Mouse (Mus musculus): ENCODE measurements around the gene Smim24.

Gene Smim24

DNA sequence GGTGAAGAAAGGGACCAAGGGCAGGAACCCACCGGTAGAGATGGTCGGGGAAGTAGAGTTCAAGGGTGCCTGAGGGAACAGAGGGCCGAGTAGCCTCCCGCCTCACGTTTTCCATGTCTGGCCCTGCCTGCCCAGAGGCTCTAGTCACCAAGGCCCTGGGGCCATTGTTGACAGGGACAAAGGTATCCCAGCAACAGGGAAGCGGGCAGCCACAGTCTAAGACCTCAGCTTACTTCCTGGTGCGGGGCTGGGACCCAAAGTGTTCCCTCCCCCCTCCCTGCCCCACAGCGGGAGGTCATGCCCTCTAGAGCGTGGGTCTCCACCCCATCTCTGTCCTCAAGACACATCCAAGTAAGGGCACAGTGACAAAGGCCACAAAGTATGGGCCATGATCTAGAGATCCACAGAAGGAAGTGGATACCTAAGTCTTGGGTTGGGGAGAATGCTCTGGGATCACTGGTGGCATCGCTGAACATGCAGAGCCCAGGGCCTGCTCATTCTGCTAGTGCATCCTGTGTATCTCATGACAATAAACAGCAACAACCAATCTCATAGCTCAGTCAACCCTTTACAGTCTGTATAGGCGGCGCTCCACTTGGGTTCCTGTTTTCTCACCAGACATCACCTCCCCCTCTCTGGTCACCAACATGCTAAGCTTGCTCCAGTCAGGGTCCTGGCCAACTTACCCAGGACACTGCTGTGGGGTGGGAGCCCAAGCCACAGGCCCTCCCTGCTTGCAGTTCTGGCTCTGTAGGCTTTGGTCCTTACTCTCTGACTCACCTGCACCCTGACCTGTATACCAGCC is 27.0 kb upstream of the Smim24 start, which contains the start of gene 4930404N11Rik:
Gene 4930404N11Rik (minus strand): TSS at position 145 of the 805 bp plus-strand sequence.
- DNase-seq = peak; percentile 72

DNA sequence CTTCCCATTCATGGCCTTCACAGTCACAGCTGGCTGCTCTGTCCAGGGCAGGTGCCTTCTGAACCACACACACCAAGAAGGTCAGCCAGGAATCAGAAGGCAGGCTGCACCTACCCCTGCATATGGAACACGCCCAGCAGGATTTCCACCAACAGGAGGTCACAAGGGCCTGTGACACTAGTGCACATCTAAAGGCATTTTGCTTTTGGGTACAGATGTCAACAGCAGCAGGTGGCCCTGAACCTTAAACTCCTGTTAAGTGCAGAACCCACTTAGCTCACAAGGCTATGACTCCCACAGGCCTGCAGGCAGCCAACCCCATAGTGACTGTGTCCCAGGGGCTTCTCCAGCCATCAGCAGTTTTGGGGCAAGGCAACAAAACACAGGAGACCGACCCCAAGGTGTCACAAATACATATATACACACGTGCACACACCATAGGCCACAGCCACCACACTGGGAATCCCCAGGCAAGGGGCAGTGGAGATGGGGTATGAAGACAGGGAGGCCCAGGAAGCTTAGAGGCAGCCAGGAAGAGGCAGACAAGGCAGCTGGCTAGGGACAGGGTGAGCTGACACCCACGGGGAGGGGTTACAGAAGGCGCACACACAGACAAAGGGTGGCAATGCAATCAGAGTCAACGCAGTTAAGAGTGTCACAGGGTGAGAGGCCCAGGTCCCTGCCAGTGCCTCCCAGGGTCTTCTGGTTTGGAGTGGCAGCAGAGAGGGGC is 26.2 kb upstream of the Smim24 start:
- no peak for DNase-seq

DNA sequence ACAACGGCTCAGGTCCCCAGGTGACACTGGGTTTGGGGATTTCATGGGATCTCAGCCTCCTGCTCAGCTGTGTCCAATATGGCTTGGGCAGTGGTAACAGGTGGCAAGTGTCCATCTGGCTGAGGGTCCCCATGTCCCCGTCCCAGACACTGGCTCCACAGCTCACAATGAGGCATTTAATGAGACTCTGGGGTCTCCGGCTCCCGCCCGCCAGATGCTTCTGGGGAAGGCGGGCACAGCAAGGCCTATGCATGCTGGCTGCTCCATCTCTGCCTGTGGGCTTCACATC is 25.7 kb upstream of the Smim24 start:
- DNase-seq = no peak

DNA sequence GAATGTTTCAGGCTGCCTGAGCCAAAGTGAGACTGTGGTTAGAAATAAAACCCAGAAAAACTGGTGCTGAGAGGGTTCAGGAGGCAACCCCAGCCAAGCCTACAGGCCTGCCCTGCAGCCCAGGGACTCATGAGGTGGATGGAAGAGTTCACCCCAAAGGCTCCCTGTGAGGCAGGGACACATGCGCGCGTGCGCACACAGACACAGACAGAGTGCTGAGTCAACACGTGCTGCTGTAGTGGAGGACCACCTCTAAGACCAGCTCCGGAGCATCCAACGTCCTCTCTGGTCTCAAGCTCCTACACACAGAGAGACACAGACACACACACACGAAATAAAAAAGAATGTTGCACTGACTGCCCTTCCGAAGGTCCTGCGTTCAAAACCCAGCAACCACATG is 17.5 kb upstream of the Smim24 start:
- DNase-seq = no peak

DNA sequence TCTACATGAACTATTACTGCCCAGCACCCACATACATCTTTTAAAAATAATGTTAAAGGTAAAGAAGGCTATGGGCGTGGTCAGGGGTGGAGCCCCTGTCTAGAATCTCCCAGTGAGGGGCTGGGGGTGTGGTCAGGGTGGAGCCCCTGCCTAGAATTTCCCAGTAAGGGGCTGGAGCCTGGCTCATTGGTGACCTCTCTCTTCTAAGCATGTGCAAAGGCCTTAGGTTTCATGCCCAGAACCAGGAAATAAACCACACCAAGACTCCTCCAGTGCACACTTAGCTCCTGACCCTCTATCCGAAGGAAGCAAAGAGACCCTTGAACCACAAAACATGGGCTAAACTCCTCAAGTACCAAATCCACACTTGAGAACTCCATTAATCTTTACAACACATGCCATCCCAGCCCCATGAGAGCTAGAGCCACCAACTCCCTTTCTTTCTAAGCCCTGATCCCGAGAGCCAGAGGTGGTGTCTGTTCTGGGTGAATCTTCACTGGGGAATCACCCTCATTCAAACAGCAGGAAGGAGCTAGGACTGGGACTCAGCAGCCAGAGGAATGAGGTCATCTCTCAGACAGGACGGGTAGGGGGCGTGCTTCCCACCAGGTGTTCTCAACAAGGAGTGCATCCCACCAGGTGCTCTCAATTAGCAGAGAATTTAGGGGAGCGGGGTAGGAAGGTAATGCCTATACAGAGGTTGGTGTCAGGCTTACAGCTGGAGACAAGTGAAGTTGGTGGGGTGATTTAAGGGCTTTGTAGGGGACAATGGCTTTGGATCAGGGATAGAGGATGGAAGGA is 16.1 kb upstream of the Smim24 start:
- DNase-seq = no peak

DNA sequence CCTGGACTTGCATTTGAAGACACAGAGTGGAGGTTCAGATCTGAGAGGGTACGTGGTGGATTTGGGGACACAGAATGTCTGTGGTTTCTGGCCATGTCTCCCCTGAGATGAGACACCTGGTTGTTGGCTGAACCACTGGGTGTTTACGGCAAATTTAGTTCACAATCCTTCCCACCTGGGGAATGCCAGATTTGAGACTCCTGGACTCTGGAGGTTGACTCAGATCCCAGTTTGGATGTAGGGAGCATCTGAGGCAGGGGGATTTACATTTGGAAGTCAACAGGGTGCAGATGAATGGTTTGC is 15.5 kb upstream of the Smim24 start:
- no peak for DNase-seq

DNA sequence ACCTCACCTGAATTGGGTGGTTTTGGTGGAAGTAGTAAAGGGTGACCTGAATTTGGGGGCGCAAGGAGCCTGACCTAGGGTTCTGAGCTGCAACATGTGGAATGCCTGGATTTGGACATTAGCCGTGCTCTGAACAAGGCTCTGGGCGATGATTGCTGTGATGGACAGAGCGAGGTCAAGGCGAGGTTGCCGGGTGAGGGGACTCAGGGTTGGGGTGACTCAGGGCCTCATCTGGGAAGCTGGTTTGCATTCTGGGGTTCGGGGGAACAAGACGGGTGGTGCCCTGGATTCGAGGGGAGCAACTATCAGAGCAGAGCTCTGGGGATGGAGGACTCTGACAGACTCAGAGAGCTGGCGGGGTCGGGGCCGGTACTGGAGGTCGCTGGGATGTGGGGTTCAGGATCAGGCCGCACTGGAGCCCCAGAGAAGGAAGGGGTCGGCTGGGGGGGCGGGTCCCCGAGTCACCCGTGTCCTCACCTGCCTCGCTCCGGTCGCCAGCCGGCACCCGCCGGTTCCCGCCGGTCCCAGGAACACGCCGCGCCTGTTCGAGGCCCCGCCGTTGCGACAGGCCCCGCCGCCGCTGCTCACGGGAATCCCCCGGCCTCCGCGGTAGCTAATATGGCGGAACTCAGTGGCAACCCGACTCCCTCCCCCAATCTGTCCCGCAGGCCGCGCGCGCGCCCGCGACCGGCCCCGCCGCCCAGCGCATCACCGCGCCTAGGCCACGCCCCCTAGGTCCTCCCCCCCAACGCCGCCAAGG is 14.9 kb upstream of the Smim24 start, which contains the start of gene Fzr1:
Gene Fzr1 (minus strand): TSS at position 724 of the 760 bp plus-strand sequence.
- no peak for DNase-seq

DNA sequence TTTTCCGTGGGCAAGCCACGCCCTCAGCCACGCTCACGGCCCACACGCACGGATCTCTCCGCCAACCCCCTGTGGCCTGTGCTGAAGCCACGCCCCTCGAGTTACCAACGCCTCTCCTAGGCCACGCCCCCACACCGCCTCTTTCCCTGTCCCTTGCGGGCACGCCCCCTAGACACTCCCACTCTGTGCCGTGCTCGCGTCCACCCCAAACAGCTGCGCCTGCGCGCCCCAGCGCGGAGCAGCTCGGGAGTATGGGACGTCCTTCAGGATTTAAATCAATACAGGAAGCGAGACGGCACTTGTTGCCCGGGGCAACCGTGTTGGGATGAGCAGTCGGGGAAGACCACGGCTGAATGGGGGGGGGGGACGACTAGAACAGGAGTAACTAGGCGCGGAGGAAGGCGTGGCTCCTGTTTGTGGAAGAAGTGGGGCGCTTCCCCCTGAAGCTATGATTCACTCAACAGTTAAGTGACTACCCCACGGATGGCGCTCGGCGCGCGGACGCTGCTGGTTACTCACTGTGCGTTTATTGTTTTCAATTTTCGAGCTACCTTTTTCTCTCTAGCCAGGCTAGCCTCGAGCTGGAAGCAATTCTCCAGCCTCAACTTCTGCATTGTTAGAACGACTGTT is 14.2 kb upstream of the Smim24 start:
- DNase-seq = peak; percentile 100

DNA sequence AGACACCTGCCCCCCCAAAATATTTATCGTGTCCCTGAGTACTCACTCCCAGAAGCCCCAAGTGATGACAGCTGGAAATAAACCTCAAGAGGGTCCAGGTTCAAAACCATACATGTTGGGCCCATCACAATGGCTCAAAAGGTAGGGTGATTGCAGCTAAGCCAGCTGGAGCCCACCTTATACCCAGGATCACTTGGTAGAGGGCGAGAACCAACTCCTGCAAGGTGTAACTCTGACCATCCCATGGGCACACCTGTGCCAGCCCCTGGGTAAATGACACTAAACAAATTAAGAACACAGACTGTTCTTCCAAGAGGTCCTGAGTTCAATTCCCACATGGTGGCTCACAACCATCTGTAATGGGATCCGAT is 13.7 kb upstream of the Smim24 start:
- DNase-seq = no peak

DNA sequence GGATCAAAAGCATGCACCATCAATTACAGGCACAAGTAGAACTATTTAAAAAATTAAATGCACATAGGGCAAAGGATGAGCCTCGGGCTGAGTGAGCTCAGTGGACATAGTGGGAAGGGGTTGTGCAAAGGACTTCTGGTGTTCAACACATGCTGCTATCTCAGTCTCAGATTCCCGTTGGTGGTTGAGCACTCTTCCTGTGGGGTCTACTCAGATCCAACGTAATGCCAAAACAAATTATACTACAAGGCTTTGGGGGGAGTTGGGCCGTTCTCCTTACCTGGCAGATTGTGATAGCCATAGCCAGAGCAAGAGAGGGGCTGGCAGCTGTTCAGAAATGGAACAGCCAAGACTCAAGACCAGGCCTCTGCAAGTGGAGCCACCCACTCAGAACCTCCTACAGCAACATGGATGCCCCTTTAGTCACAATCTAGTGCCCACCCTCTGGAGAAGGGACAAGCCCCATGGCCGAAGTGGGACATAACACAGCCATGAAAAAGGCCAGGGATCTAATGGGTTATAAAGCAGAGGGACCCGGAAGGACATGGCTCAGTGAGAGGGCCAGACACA is 13.0 kb upstream of the Smim24 start:
- DNase-seq = no peak

DNA sequence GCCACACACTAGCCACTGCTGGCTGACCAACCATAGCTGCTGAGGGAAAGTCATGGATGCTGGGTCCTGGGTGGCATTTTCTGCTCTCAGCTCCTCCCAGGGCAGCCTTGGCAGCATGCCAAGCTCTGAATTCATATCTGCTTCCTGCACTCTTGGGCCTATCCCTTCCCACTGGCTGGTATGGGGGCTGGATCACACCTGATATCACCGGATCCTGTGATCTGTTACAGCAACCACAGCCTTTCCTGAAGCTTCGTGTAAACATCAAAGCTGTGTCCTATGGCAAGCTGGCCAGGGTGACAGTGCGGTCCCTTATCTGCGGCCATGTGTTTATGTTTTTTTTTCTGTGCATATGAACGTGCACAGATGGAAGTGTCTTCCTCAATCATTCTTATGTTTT is 10.8 kb upstream of the Smim24 start:
- DNase-seq = peak; percentile 40

DNA sequence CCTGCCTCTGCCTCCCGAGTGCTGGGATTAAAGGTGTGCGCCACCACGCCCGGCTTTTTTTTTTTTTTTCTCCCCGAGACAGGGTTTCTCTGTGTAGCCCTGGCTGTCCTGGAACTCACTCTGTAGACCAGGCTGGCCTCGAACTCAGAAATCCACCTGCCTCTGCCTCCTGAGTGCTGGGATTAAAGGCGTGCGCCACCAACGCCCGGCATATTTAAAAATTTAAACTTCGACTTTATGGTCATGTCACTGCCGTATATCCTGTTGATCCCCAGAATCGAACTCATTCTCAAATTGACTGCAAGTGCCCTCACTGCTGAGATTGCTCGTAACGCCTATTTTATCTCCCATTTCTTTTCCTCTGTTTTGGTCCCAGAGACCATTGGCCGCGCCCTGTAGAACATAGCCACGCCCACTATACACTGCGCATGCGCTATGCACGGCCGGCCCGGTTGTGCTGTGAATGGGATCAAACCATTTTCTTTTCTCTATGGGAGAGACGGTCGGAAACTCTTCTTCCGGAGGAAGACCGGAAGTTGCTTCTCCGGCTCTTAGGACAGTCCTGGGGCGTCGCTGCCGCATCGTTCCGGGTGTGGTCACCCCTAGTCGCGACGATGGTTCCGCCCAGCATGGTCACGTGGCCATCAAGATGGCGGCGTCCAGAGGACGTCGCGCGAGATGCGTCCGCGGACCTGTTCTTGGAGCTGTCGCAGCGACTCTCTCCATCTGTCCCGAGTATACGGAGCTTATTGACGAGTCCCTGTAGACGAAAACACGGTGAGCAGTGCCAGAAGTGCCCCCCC is 8.8 kb upstream of the Smim24 start, which contains the start of the genes Dohh and Gm48551:
Gene Dohh (plus strand): TSS at position 627 of the 803 bp plus-strand sequence.
Gene Gm48551 (plus strand): TSS at position 665 of the 803 bp plus-strand sequence.
- DNase-seq = peak; percentile 99

DNA sequence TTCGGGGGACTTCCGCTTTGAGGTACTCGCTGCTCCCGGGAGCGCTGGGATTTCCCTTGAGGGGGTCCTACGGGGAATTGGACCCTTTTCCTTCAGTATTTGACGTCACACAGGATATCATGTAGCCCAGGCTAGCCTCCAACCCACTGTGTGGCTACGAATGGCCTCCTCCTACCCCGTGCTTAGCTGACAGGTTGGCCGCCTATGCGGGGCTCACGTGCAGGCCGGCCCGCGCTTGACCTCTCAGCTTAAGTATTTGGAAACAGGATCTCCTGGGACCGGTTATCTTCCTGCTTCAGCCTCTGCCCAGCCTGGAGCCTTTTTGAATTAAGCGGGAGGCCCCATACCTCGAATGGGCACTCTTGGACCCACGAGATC is 8.3 kb upstream of the Smim24 start:
- no peak for DNase-seq

DNA sequence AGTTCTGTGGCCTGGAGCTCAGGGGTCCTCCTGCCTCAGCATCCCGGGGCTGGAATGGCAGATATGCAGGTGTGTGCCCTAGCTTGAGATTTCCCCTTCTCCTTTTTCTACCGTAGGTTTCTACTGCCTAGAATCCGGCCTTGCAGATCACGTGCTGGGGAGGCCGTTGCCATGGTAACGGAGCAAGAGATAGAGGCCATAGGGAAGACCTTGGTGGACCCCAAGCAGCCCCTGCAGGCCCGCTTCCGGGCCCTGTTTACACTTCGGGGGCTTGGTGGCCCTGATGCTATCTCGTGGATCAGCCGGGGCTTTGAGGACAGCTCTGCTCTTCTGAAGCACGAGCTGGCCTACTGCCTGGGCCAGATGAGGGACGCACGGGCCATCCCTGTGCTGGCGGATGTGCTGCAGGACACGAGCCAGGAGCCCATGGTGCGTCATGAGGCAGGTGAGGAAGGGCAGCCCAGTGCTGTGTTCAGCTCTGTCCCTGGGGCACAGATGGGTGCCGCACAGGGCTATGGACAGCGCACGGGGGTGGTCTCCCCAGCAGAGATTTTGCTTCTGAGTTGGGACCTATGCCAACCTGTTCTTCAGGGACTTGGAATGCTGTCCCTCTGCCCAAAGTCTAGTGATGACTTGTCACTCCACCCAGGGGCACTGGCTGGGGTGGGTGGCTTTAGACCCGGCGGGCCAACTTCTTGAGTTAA is 7.1 kb upstream of the Smim24 start:
- DNase-seq = no peak

DNA sequence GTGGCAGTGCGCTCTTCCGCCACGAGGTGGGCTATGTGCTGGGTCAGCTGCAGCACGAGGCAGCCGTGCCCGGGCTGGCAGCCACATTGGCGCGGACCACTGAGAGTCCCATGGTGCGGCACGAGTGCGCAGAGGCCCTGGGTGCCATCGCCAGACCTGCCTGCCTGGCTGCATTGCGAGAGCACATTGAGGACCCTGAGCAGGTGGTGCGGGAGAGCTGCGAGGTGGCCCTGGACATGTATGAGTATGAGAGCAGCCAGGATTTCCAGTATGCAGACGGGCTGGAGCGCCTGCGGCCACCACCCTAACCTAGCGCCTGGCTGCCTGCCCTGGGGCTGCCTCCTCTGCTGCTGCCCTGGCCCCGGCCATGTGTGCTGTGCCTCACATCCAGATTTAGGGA is 5.1 kb upstream of the Smim24 start:
- no peak for DNase-seq

DNA sequence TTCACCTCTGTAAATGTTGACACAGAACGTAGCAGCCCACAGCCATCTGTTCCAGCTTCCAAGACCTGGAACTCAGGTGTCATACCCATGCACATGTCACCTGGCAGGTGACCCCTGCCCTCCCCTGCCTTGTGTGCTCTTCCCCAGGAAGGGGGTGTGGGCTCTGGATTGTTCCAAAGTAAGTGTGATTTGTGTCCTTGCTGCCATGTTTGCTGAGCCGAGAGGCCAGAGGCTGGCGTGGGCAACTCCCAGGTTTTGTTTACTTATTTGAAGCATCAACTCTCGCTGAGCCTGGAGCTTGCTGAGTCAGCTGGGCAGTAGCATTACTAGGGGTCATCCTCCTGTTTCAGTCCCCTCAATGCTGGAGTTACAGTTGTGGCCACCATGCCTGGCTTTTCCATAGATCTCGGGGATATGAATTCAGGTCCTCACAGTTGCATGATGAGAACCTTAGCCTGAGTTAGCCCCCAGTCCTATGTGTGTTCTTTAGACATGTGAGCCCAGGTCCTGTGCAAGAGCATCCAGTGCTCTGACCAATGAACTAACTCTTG is 4.3 kb upstream of the Smim24 start, which contains the start of gene Gm48552:
Gene Gm48552 (plus strand): TSS at position 501 of the 551 bp plus-strand sequence.
- no peak for DNase-seq

DNA sequence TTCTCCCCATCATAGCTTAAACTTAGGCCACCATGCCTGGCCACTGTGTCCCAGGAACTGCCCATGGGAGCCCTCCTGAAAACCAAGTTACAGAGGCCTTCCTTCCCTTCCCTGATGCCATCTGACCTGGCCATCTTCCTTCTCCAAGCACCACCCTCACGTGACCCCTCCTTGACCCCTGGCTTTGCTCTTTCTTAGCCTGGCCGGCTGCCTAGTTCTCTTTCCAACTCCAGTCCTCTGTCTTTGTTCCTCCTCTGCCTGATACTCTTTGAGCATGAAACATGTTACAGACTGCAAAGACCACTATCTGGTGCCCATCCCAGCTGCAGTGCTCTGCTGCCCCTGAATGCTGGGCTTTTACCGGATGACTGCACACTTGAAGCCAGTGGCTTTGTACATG is 3.5 kb upstream of the Smim24 start:
- DNase-seq = no peak

DNA sequence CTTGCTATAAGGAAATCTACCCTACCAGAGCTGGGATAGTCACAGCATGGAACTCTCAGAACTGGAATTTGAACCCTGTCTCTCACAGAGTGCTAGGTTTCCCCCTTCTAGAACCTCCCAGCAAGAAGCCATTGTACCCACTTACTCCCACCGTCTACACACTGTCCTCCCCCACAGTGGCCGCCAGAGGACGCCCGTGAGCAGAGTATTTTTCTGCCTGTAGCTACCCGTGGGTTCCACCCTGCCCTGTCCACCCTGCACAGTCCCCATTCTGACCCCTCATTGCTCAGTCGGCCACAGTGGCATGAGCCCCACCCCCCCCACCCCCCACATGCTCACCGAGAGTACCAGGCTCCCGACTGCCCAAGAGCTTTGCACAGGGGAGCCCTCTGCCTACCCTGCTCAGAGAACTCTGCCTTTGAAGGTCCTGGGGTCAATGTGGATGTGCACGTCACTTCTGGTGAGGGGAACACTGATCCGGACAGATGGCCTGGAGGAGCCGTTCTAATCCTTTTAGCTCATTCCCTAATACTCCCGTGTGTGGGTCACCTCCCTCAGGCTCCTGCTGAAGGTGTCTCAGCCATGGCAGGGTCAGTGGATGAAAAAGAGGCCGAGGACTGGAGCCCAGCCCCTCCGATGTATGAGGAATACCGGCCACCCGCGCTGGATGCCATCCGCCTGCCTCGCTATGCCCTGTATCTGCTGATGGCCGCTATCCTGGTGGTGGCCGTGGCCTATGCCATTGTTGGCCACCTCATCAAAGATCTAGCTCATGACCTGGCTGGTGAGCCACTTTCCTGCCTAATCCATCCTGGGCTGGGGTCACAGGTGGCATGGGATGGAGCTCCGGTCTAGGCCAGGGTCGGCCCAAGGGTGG is 2.8 kb upstream of the Smim24 start:
- DNase-seq = peak; percentile 80

DNA sequence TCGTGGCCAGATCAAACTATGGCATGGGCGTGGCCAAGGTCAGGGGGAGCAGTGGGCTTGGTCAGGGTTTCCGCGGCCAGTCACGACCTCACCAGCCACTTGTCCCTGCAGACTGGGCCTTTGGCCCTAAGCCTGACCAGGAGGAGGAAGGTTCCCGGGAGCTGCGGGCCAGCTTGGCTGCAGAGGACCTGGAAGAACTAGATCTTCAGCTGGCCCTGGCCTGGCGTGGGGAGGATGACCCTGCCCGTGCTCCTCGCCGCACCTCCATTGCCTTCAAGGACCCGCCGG is 2.2 kb upstream of the Smim24 start:
- DNase-seq = no peak

Data from retina, postnatal 1 day (tissue).